Mouse (Mus musculus) layer of hippocampus, postnatal 14 days (tissue): Measurements from ENCODE around the gene Nxf1. TPM values are rescaled to one million over a fixed set of nuclear protein-coding genes. Genes with fewer than 3 reads are reported as not detected.

Experiments used
- DNase-seq, 2 experiments: peaks; one replicate each; pipeline ENCODE4 v3.0.0; 2021 to 2022; ENCODE audit warnings: low spot score in 2 of 2, mixed read lengths in 1 of 2
- total RNA-seq, 2 experiments: library from RNA; stranded (reverse); gene quantifications; 2 replicates each; pipeline ENCODE4 v1.2.3; 2021

The Nxf1 gene
- total RNA-seq, 2 experiments from 2014 or later = 79.3 to 91.9 TPM

GRCm38 (mm10) chr19:8760757-8761156, 3.9 kb downstream of the Nxf1 start:
- DNase-seq = no peak

GRCm38 (mm10) chr19:8763276-8763675, 6.4 kb downstream of the Nxf1 start:
- no peak for DNase-seq

GRCm38 (mm10) chr19:8765562-8765961, 8.7 kb downstream of the Nxf1 start:
- DNase-seq = no peak

GRCm38 (mm10) chr19:8770567-8771270, 13.8 kb downstream of the Nxf1 start, which contains the start of gene Tmem223:
Tmem223 (plus strand) TSS chr19:8770996.
- DNase-seq = peak; percentile 77 to 87

GRCm38 (mm10) chr19:8772996-8773395, 16.1 kb downstream of the Nxf1 start:
- DNase-seq = no peak

GRCm38 (mm10) chr19:8773409-8773808, 16.5 kb downstream of the Nxf1 start:
- DNase-seq = no peak

GRCm38 (mm10) chr19:8774086-8774835, 17.4 kb downstream of the Nxf1 start, which contains the start of gene Tmem179b:
Tmem179b (minus strand) TSS chr19:8774467.
- DNase-seq = peak; percentile 97 to 98

GRCm38 (mm10) chr19:8774951-8775421, 18.1 kb downstream of the Nxf1 start:
- no peak for DNase-seq

- DNase-seq = peak; percentile 88 to 95
Measured at GRCm38 (mm10) chr19:8786008-8786781, 29.3 kb downstream of the Nxf1 start, which contains the start of gene Taf6l. Taf6l (minus strand) TSS chr19:8786417.

- DNase-seq = no peak
Measured at GRCm38 (mm10) chr19:8788521-8788920, 31.6 kb downstream of the Nxf1 start.

- DNase-seq = peak in 1 of 2 experiments; percentile 32
Measured at GRCm38 (mm10) chr19:8789171-8789570, 32.3 kb downstream of the Nxf1 start.

GRCm38 (mm10) chr19:8790171-8790570, 33.3 kb downstream of the Nxf1 start:
- DNase-seq = peak in 1 of 2 experiments; percentile 36

- DNase-seq = peak; percentile 83 to 93
Measured at GRCm38 (mm10) chr19:8798264-8798946, 41.5 kb downstream of the Nxf1 start, which contains the start of gene Polr2g. Polr2g (minus strand) TSS chr19:8798577.

- DNase-seq = no peak
Measured at GRCm38 (mm10) chr19:8798947-8799315, 42.1 kb downstream of the Nxf1 start.

- peak; percentile 94 to 98 for DNase-seq
Measured at GRCm38 (mm10) chr19:8802130-8802821, 45.4 kb downstream of the Nxf1 start, which contains the start of gene Zbtb3. Zbtb3 (plus strand) TSS chr19:8802555.

- no peak for DNase-seq
Measured at GRCm38 (mm10) chr19:8803204-8803780, 46.4 kb downstream of the Nxf1 start.

- DNase-seq = no peak
Measured at GRCm38 (mm10) chr19:8803879-8804660, 47.2 kb downstream of the Nxf1 start.

- no peak for DNase-seq
Measured at GRCm38 (mm10) chr19:8806810-8807209, 49.9 kb downstream of the Nxf1 start.

- DNase-seq = no peak
Measured at GRCm38 (mm10) chr19:8815812-8816211, 58.9 kb downstream of the Nxf1 start.
